Mouse (Mus musculus) lung, embryonic 15.5 days (tissue): ENCODE results near the gene Aifm3. TPM values are rescaled to one million over a fixed set of nuclear protein-coding genes. Genes with fewer than 3 reads are reported as not detected.

Experiments used
- ATAC-seq: fragments of 200-750 bp; cut with Nextera tagmentation; 2 replicates; pipeline ENCODE4 v1.8.0; 2017; ENCODE audit warnings: moderate number of reproducible peaks, borderline replicate concordance; ENCODE audit not compliant: low FRiP score, low TSS enrichment; ENCODE audit errors: extremely low read depth
- H3K27ac ChIP-seq: fragments of 300-500 bp; sonication (generic); 2 replicates; pipeline ENCODE4 v1.5.1; 2015; ENCODE audit warnings: moderate library complexity, mild to moderate bottlenecking, inconsistent platforms
- H3K27me3 ChIP-seq: fragments of 300-500 bp; sonication (generic); 2 replicates; pipeline ENCODE4 v1.6.1; 2015; ENCODE audit warnings: inconsistent platforms
- H3K36me3 ChIP-seq: fragments of 300-500 bp; sonication (generic); 2 replicates; pipeline ENCODE4 v1.6.1; 2015; ENCODE audit warnings: inconsistent platforms
- H3K4me1 ChIP-seq: fragments of 300-500 bp; sonication (generic); 2 replicates; pipeline ENCODE4 v1.6.1; 2015; ENCODE audit warnings: inconsistent platforms
- H3K4me2 ChIP-seq: fragments of 300-500 bp; sonication (generic); 2 replicates; pipeline ENCODE4 v1.6.1; 2015; ENCODE audit warnings: inconsistent platforms, mild to moderate bottlenecking, moderate library complexity
- H3K4me3 ChIP-seq: fragments of 300-500 bp; sonication (generic); 2 replicates; pipeline ENCODE4 v1.5.1; 2015; ENCODE audit warnings: mild to moderate bottlenecking, inconsistent platforms
- H3K9ac ChIP-seq: fragments of 300-500 bp; sonication (generic); 2 replicates; pipeline ENCODE4 v1.6.1; 2015; ENCODE audit warnings: inconsistent platforms
- H3K9me3 ChIP-seq: fragments of 300-500 bp; sonication (generic); 2 replicates; pipeline ENCODE4 v1.6.1; 2016; ENCODE audit warnings: inconsistent platforms
- WGBS: fragments of 180-500 bp; shearing (Covaris S2); methylation state at CpG from one replicate; pipeline ENCODE4 v1.1.7; 2015; 5-methylcytosine and 5-hydroxymethylcytosine counted together
- polyA plus RNA-seq: library from polyadenylated mRNA; unstranded; fragments of >200 nt; fragmentation: Nextera tagmentation; extraction: Ambion mirVana; gene quantifications from 2 replicates; pipeline ENCODE4 v1.2.1, GENCODE M21; 2015

Gene Aifm3
- polyA plus RNA-seq, 1 experiment from 2014 or later: 3.6 TPM

DNA sequence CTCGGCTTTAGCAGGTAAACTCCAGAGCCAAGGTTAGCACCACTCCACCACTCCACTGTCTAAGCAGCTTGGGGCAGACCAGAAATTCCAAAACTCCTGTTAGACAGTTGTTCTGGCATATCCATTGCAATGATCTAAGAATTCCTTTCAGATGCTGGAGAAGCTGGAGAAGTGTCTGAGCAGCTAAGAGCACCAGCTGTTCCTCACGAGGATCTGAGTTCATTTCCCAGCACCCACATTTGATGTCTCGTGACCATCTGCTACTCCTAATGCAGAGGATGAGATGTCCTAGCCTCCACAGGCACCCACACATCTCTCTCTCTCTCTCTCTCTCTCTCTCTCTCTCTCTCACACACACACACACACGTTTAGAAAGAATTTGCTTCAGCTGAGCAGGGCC, 67.5 kb downstream of the Aifm3 start:
- Histone ChIP-seq H3K36me3 (no peaks in the 10 kb centered on the region), H3K27ac (no peak overlapping the region), H3K9me3 (no peaks in the 10 kb centered on the region), H3K4me3 (no peak overlapping the region), H3K4me2 (no peak overlapping the region), H3K4me1 (peaks cover 45% of the 10 kb centered on the region), H3K9ac (no peak overlapping the region), H3K27me3 (no peaks in the 10 kb centered on the region; the same call in 1 of the 2 replicates)
- no peak for ATAC-seq
- WGBS: 50% methylated on average over 4 of the region's 4 CpGs

Other genes starting within 250 kb of the Aifm3 start
- gene Tmem191c, start 213.5 kb upstream of the Aifm3 start, polyA plus RNA-seq: 10.2 and 12.2 TPM in 2 replicates
- gene Serpind1, start 158.2 kb upstream of the Aifm3 start, polyA plus RNA-seq: 0.30 and 1.8 TPM in 2 replicates
- 13.6 and 15.0 TPM in 2 replicates for gene Snap29, start 83.6 kb upstream of the Aifm3 start, polyA plus RNA-seq
- gene Pi4ka, start 83.3 kb upstream of the Aifm3 start, polyA plus RNA-seq: 23.4 and 29.1 TPM in 2 replicates
- gene Crkl, start 37.6 kb upstream of the Aifm3 start, polyA plus RNA-seq: 67.5 and 67.8 TPM in 2 replicates
- gene Lztr1, start 19.1 kb downstream of the Aifm3 start, polyA plus RNA-seq: 79.9 TPM in 2 replicates
- gene Thap7, start 41.5 kb downstream of the Aifm3 start, polyA plus RNA-seq: 54.5 and 56.8 TPM in 2 replicates
- 1.3 and 1.8 TPM in 2 replicates for gene Lrrc74b, start 71.6 kb downstream of the Aifm3 start, polyA plus RNA-seq
- gene P2rx6, start 72.3 kb downstream of the Aifm3 start, polyA plus RNA-seq: 1.2 and 1.7 TPM in 2 replicates
- 9.2 and 9.6 TPM in 2 replicates for gene Slc7a4, start 93.6 kb downstream of the Aifm3 start, polyA plus RNA-seq
- gene Smpd4, start 129.7 kb downstream of the Aifm3 start, polyA plus RNA-seq: 28.2 and 32.2 TPM in 2 replicates
- gene Ccdc74a, start 156.9 kb downstream of the Aifm3 start, polyA plus RNA-seq: 6.8 and 7.8 TPM in 2 replicates
- 37.2 and 41.7 TPM in 2 replicates for gene Med15, start 243.3 kb downstream of the Aifm3 start, polyA plus RNA-seq